Mouse (Mus musculus): ENCODE measurements around the gene Plpp4.

- no peak for TF ChIP-seq CHD2 (IDR thresholded peaks at IDR 0.05; ENCODE audit: low read depth, low read length)
- TF ChIP-seq ZC3H11A (IDR thresholded peaks at IDR 0.05; ENCODE audit: borderline replicate concordance, low read depth, low read length): no peak
- TF ChIP-seq MAFK (IDR thresholded peaks at IDR 0.05; ENCODE audit: insufficient read depth, low read depth, low read length): no peak
Observed at GRCm38 (mm10) chr7:129279261-129279660, 22.4 kb downstream of the Plpp4 start.

Measured in ES-E14 (cell line).